Mouse (Mus musculus): ENCODE results near the gene Cct3. TPM values are rescaled to one million over a fixed set of nuclear protein-coding genes. Genes with fewer than 3 reads are reported as not detected.
"Not testable (repeated sequence)": the region's sequence is repeated elsewhere in the genome, so short reads cannot be mapped to it uniquely, and the experiment has no call there.

Gene Cct3
- polyA plus RNA-seq, 1 experiment from 2014 or later = 491 TPM

GRCm38 (mm10) chr3:88361096-88361495, 64.2 kb downstream of the Cct3 start:
- H3K9ac ChIP-seq (ENCODE audit: low read depth, low read length) = no peak overlapping the region; the same call in 1 of the 2 replicates
- H3K4me3 ChIP-seq (ENCODE audit: low read depth, low read length) = no peak overlapping the region
- no peaks in the 10 kb centered on the region for H3K9me3 ChIP-seq (replicated peaks; ENCODE audit: control insufficient read depth, low read length)
- no peak for ATAC-seq (replicated peaks; ENCODE audit: insufficient number of reproducible peaks, low FRiP score, low TSS enrichment)
- peaks cover 45% of the 10 kb centered on the region for H3K36me3 ChIP-seq (ENCODE audit: control insufficient read depth, insufficient read depth, low read length)
- 71% methylated on average over 6 of the region's 6 CpGs for WGBS (ENCODE audit: insufficient replicate concordance)
- H3K4me2 ChIP-seq = no peak overlapping the region
- no peak overlapping the region for H3K27ac ChIP-seq (ENCODE audit: low read depth, low read length)
- H3K4me1 ChIP-seq (ENCODE audit: control insufficient read depth, insufficient read depth, low read length) = peaks cover 22% of the 10 kb centered on the region
- H3K27me3 ChIP-seq (ENCODE audit: control insufficient read depth, insufficient read depth, low read length) = peaks cover 15% of the 10 kb centered on the region

GRCm38 (mm10) chr3:88361612-88362313, 64.8 kb downstream of the Cct3 start:
- H3K36me3 ChIP-seq (ENCODE audit: control insufficient read depth, insufficient read depth, low read length) = peaks cover 39% of the 10 kb centered on the region
- H3K27ac ChIP-seq (ENCODE audit: low read depth, low read length) = no peak overlapping the region
- no peak overlapping the region for H3K4me3 ChIP-seq (ENCODE audit: low read depth, low read length)
- H3K27me3 ChIP-seq (ENCODE audit: control insufficient read depth, insufficient read depth, low read length) = peaks cover 19% of the 10 kb centered on the region
- ATAC-seq (replicated peaks; ENCODE audit: insufficient number of reproducible peaks, low FRiP score, low TSS enrichment) = no peak
- H3K4me2 ChIP-seq = no peak overlapping the region
- H3K9ac ChIP-seq (ENCODE audit: low read depth, low read length) = no peak overlapping the region
- WGBS (ENCODE audit: insufficient replicate concordance) = 93% methylated on average over 2 of the region's 2 CpGs
- peaks cover 22% of the 10 kb centered on the region for H3K4me1 ChIP-seq (ENCODE audit: control insufficient read depth, insufficient read depth, low read length)
- H3K9me3 ChIP-seq (replicated peaks; ENCODE audit: control insufficient read depth, low read length) = no peaks in the 10 kb centered on the region

- Histone ChIP-seq H3K9me3 (replicated peaks; ENCODE audit: control insufficient read depth, low read length) (no peaks in the 10 kb centered on the region), H3K27me3 (ENCODE audit: control insufficient read depth, insufficient read depth, low read length) (peaks cover 19% of the 10 kb centered on the region), H3K4me3 (ENCODE audit: low read depth, low read length) (no peak overlapping the region), H3K4me1 (ENCODE audit: control insufficient read depth, insufficient read depth, low read length) (peaks cover 22% of the 10 kb centered on the region), H3K27ac (ENCODE audit: low read depth, low read length) (peak overlapping the region; percentile 73), H3K9ac (ENCODE audit: low read depth, low read length) (no peak overlapping the region), H3K4me2 (peak overlapping the region; percentile 60), H3K36me3 (ENCODE audit: control insufficient read depth, insufficient read depth, low read length) (peaks cover 29% of the 10 kb centered on the region)
- WGBS (ENCODE audit: insufficient replicate concordance) = 38% methylated on average over 4 of the region's 4 CpGs
- ATAC-seq (replicated peaks; ENCODE audit: insufficient number of reproducible peaks, low FRiP score, low TSS enrichment) = peak; percentile 60; the same call in 1 of the 2 replicates
These were observed 66.8 kb downstream of the Cct3 start for GRCm38 (mm10) chr3:88363700-88364099.

GRCm38 (mm10) chr3:88364337-88364736, 67.4 kb downstream of the Cct3 start, which contains the start of gene Paqr6:
Gene Paqr6, plus strand, starts transcription at chr3:88364584.
- Histone ChIP-seq H3K27me3 (ENCODE audit: control insufficient read depth, insufficient read depth, low read length) (peaks cover 19% of the 10 kb centered on the region), H3K36me3 (ENCODE audit: control insufficient read depth, insufficient read depth, low read length) (peaks cover 24% of the 10 kb centered on the region), H3K9me3 (replicated peaks; ENCODE audit: control insufficient read depth, low read length) (no peaks in the 10 kb centered on the region), H3K4me3 (ENCODE audit: low read depth, low read length) (peak within 1 kb of the TSS; percentile 27), H3K27ac (ENCODE audit: low read depth, low read length) (peak within 1 kb of the TSS; percentile 73), H3K4me1 (ENCODE audit: control insufficient read depth, insufficient read depth, low read length) (peaks cover 21% of the 10 kb centered on the region), H3K9ac (ENCODE audit: low read depth, low read length) (0 out of 2 replicates have a peak within 1 kb of the TSS, but pooled peaks have one; percentile 28), H3K4me2 (peak within 1 kb of the TSS; percentile 60)
- under 1% methylated on average over 16 of the region's 16 CpGs for WGBS (ENCODE audit: insufficient replicate concordance)
- peak; percentile 28 for ATAC-seq (replicated peaks; ENCODE audit: insufficient number of reproducible peaks, low FRiP score, low TSS enrichment)

- H3K9ac ChIP-seq (ENCODE audit: low read depth, low read length) = no peak overlapping the region
- no peak for ATAC-seq (replicated peaks; ENCODE audit: insufficient number of reproducible peaks, low FRiP score, low TSS enrichment)
- H3K36me3 ChIP-seq (ENCODE audit: control insufficient read depth, insufficient read depth, low read length) = peaks cover 11% of the 10 kb centered on the region
- H3K27me3 ChIP-seq (ENCODE audit: control insufficient read depth, insufficient read depth, low read length) = peaks cover 19% of the 10 kb centered on the region
- WGBS (ENCODE audit: insufficient replicate concordance) = 34% methylated on average over 34 of the region's 34 CpGs
- H3K4me3 ChIP-seq (ENCODE audit: low read depth, low read length) = no peak overlapping the region
- H3K4me1 ChIP-seq (ENCODE audit: control insufficient read depth, insufficient read depth, low read length) = peaks cover 13% of the 10 kb centered on the region
- no peak overlapping the region for H3K27ac ChIP-seq (ENCODE audit: low read depth, low read length)
- H3K9me3 ChIP-seq (replicated peaks; ENCODE audit: control insufficient read depth, low read length) = no peaks in the 10 kb centered on the region
- no peak overlapping the region for H3K4me2 ChIP-seq
These were observed 68.9 kb downstream of the Cct3 start for GRCm38 (mm10) chr3:88365705-88366361.

GRCm38 (mm10) chr3:88366830-88367428, 70.0 kb downstream of the Cct3 start:
- not testable (repeated sequence) for H3K9ac ChIP-seq (ENCODE audit: low read depth, low read length); H3K27ac ChIP-seq (ENCODE audit: low read depth, low read length); H3K36me3 ChIP-seq (ENCODE audit: control insufficient read depth, insufficient read depth, low read length); H3K9me3 ChIP-seq (replicated peaks; ENCODE audit: control insufficient read depth, low read length)
- Histone ChIP-seq H3K4me1 (ENCODE audit: control insufficient read depth, insufficient read depth, low read length) (peaks cover 13% of the 10 kb centered on the region), H3K4me3 (ENCODE audit: low read depth, low read length) (0 out of 2 replicates have a peak overlapping the region, but pooled peaks have one; percentile 10), H3K27me3 (ENCODE audit: control insufficient read depth, insufficient read depth, low read length) (peaks cover 19% of the 10 kb centered on the region), H3K4me2 (peak overlapping the region; percentile 51)
- peak; percentile 41; the same call in 1 of the 2 replicates for ATAC-seq (replicated peaks; ENCODE audit: insufficient number of reproducible peaks, low FRiP score, low TSS enrichment)
- WGBS (ENCODE audit: insufficient replicate concordance) = 6% methylated on average over 16 of the region's 22 CpGs

GRCm38 (mm10) chr3:88367517-88367916, 70.6 kb downstream of the Cct3 start:
- H3K9ac ChIP-seq (ENCODE audit: low read depth, low read length); H3K4me3 ChIP-seq (ENCODE audit: low read depth, low read length); ATAC-seq (replicated peaks; ENCODE audit: insufficient number of reproducible peaks, low FRiP score, low TSS enrichment); H3K9me3 ChIP-seq (replicated peaks; ENCODE audit: control insufficient read depth, low read length); H3K4me2 ChIP-seq; H3K27ac ChIP-seq (ENCODE audit: low read depth, low read length); H3K36me3 ChIP-seq (ENCODE audit: control insufficient read depth, insufficient read depth, low read length): not testable (repeated sequence)
- WGBS (ENCODE audit: insufficient replicate concordance) = 41% methylated on average over 3 of the region's 7 CpGs
- Histone ChIP-seq H3K4me1 (ENCODE audit: control insufficient read depth, insufficient read depth, low read length) (peaks cover 13% of the 10 kb centered on the region), H3K27me3 (ENCODE audit: control insufficient read depth, insufficient read depth, low read length) (peaks cover 19% of the 10 kb centered on the region)

GRCm38 (mm10) chr3:88368511-88368910, 71.6 kb downstream of the Cct3 start:
- Histone ChIP-seq H3K4me1 (ENCODE audit: control insufficient read depth, insufficient read depth, low read length) (peaks cover 12% of the 10 kb centered on the region), H3K27me3 (ENCODE audit: control insufficient read depth, insufficient read depth, low read length) (peaks cover 19% of the 10 kb centered on the region)
- WGBS (ENCODE audit: insufficient replicate concordance) = 83% methylated on average over 7 of the region's 7 CpGs
- not testable (repeated sequence) for H3K4me2 ChIP-seq; ATAC-seq (replicated peaks; ENCODE audit: insufficient number of reproducible peaks, low FRiP score, low TSS enrichment); H3K27ac ChIP-seq (ENCODE audit: low read depth, low read length); H3K9me3 ChIP-seq (replicated peaks; ENCODE audit: control insufficient read depth, low read length); H3K9ac ChIP-seq (ENCODE audit: low read depth, low read length); H3K36me3 ChIP-seq (ENCODE audit: control insufficient read depth, insufficient read depth, low read length); H3K4me3 ChIP-seq (ENCODE audit: low read depth, low read length)
